Mouse (Mus musculus): ENCODE measurements around the gene Klrg1. TPM values are rescaled to one million over a fixed set of nuclear protein-coding genes. Genes with fewer than 3 reads are reported as not detected.

The Klrg1 gene
- polyA plus RNA-seq, 1 experiment, result not detected

DNA sequence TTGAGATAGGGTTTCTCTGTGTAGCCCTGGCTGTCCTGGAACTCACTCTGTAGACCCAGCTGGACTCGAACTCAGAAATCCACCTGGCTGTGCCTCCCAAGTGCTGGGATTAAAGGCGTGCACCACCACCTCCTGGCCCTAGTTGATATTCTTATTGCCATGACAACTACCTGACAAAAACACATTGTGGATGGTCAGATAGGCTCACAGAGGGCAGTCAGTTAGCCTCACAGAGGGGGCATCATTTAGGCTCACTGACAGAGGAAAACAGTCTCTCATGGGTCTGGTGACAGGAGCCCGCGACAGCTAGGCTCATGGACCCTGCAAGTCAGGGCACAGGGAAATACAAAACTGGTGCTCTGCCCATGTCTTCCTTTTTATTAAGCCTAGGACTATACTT, 1.6 kb upstream of the Klrg1 start:
- Histone ChIP-seq H3ac (ENCODE audit: control insufficient read depth, insufficient read length) (no peak overlapping the region), H3K27me3 (ENCODE audit: control insufficient read depth, insufficient read depth, insufficient read length) (no peaks in the 10 kb centered on the region), H3K79me2 (ENCODE audit: control insufficient read depth, insufficient read depth) (no peaks in the 10 kb centered on the region), H3K4me3 (no peak overlapping the region), H3K36me3 (ENCODE audit: control insufficient read depth, insufficient read depth) (no peaks in the 10 kb centered on the region), H3K4me2 (ENCODE audit: low read depth) (no peak overlapping the region)
- no peak for TF ChIP-seq TCF12 (IDR thresholded peaks at IDR 0.05; ENCODE audit: insufficient read depth, poor library complexity, severe bottlenecking)
- no peak for TF ChIP-seq SRF (IDR thresholded peaks at IDR 0.05; ENCODE audit: control insufficient read depth, insufficient read length, low read depth)
- TF ChIP-seq USF1 (IDR thresholded peaks at IDR 0.05; ENCODE audit: low read depth), result no peak
- no peak for TF ChIP-seq POLR2AphosphoS2 (IDR thresholded peaks at IDR 0.05; ENCODE audit: insufficient read length, low read depth)
- TF ChIP-seq MAX (IDR thresholded peaks at IDR 0.05; ENCODE audit: low read depth), result no peak
- no peak for TF ChIP-seq TCF3 (IDR thresholded peaks at IDR 0.05; ENCODE audit: insufficient read length, low read depth)
- no peak for TF ChIP-seq CEBPB (IDR thresholded peaks at IDR 0.05; ENCODE audit: insufficient read depth, poor library complexity, severe bottlenecking)
- no peak for TF ChIP-seq REST (IDR thresholded peaks at IDR 0.05; ENCODE audit: insufficient read depth, insufficient read length)
- no peak for TF ChIP-seq POLR2A (IDR thresholded peaks at IDR 0.05; ENCODE audit: insufficient read length, low read depth)
- no peak for TF ChIP-seq E2F4 (IDR thresholded peaks at IDR 0.05; ENCODE audit: insufficient read depth)
- TF ChIP-seq MYOG (IDR thresholded peaks at IDR 0.05; ENCODE audit: control insufficient read depth in 1 of 3, insufficient read depth in 1 of 3, insufficient read length in 2 of 3, low read depth in 2 of 3), result no peak

DNA sequence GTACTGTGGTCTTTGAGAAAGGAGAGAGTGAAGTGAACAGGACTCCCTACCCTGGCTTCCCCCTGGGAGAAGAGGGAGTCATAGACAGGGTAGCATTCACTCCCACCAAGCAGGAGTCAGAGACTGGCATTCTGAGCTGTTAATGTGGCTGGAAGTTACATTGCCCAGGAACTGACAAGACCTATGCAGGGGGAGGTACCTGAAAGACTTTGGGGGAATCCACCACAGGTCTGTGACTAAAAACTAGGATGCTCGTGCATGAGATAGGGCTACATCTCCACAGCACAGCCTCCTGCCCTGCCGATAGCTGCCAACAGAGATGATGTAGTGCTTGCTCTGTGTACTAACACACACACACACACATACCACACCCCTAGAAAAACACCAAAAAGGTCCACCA, 747 bp upstream of the Klrg1 start:
- Histone ChIP-seq H3ac (ENCODE audit: control insufficient read depth, insufficient read length) (no peak overlapping the region), H3K4me2 (ENCODE audit: low read depth) (no peak overlapping the region), H3K79me2 (ENCODE audit: control insufficient read depth, insufficient read depth) (no peaks in the 10 kb centered on the region), H3K27me3 (ENCODE audit: control insufficient read depth, insufficient read depth, insufficient read length) (no peaks in the 10 kb centered on the region), H3K36me3 (ENCODE audit: control insufficient read depth, insufficient read depth) (no peaks in the 10 kb centered on the region), H3K4me3 (no peak overlapping the region)
- TF ChIP-seq SRF (IDR thresholded peaks at IDR 0.05; ENCODE audit: control insufficient read depth, insufficient read length, low read depth) (no peak), REST (IDR thresholded peaks at IDR 0.05; ENCODE audit: insufficient read depth, insufficient read length) (no peak), POLR2AphosphoS2 (IDR thresholded peaks at IDR 0.05; ENCODE audit: insufficient read length, low read depth) (no peak), MYOD1 (IDR thresholded peaks at IDR 0.05; ENCODE audit: control insufficient read depth in 1 of 3, insufficient read length in 2 of 3, low read depth in 2 of 3) (no peak), E2F4 (IDR thresholded peaks at IDR 0.05; ENCODE audit: insufficient read depth) (no peak), CEBPB (IDR thresholded peaks at IDR 0.05; ENCODE audit: insufficient read depth, poor library complexity, severe bottlenecking) (no peak), MYOG (IDR thresholded peaks at IDR 0.05; ENCODE audit: control insufficient read depth in 1 of 3, insufficient read depth in 1 of 3, insufficient read length in 2 of 3, low read depth in 2 of 3) (no peak), USF1 (IDR thresholded peaks at IDR 0.05; ENCODE audit: low read depth) (no peak)

DNA sequence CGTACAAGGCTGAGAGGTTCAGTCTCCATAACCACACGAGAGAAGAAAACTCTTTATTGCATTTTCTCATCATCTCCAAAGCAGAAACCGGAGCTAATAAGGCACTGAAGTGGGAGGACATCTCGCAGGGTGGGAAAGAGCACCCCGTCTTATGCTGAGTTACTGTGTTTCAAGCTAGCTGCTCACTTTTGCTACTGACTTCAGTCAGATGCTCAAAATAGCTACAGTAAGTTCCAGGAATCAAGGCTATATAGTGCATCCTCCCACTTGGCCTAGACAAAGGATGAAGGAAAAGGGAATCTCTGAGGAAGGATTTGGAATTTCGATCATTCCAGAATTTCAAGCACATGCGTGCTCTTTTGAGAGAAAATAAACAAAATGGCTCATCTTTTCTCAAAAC, 6.1 kb downstream of the Klrg1 start:
- H3K27me3 ChIP-seq (ENCODE audit: control insufficient read depth, insufficient read depth, insufficient read length), result no peaks in the 10 kb centered on the region
- H3ac ChIP-seq (ENCODE audit: control insufficient read depth, insufficient read length), result no peak overlapping the region
- no peaks in the 10 kb centered on the region for H3K36me3 ChIP-seq (ENCODE audit: control insufficient read depth, insufficient read depth)
- H3K79me2 ChIP-seq (ENCODE audit: control insufficient read depth, insufficient read depth), result no peaks in the 10 kb centered on the region
- no peak overlapping the region for H3K4me3 ChIP-seq
- no peak for TF ChIP-seq CEBPB (IDR thresholded peaks at IDR 0.05; ENCODE audit: insufficient read depth, poor library complexity, severe bottlenecking)
- no peak for TF ChIP-seq POLR2A (IDR thresholded peaks at IDR 0.05; ENCODE audit: insufficient read length, low read depth)
- no peak for TF ChIP-seq E2F4 (IDR thresholded peaks at IDR 0.05; ENCODE audit: insufficient read depth)
- H3K4me2 ChIP-seq (ENCODE audit: low read depth), result no peak overlapping the region

DNA sequence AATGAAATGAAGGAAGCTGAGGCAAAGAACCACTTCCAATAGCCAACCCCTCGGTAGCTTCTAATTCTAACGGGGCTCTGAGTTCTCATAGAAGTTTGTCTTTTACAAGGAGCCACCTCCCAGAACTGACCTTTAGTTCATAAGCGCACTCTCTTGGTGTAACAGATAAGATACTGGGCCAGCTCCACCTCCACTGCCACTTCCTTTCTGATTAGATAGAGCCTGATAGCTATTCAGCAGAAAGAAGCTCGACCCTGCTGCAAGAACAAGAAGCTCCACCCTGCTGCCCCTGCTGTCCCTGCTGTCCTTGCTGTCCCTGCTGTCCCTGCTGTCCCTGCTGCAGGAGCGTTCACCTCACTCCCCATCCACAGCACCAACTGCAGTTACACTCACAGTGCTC, 8.1 kb downstream of the Klrg1 start:
- no peak overlapping the region for H3K4me3 ChIP-seq
- H3K79me2 ChIP-seq (ENCODE audit: control insufficient read depth, insufficient read depth), result no peaks in the 10 kb centered on the region
- H3K4me2 ChIP-seq (ENCODE audit: low read depth), result no peak overlapping the region
- H3ac ChIP-seq (ENCODE audit: control insufficient read depth, insufficient read length), result no peak overlapping the region
- no peaks in the 10 kb centered on the region for H3K27me3 ChIP-seq (ENCODE audit: control insufficient read depth, insufficient read depth, insufficient read length)
- TF ChIP-seq SRF (IDR thresholded peaks at IDR 0.05; ENCODE audit: control insufficient read depth, insufficient read length, low read depth) (no peak), E2F4 (IDR thresholded peaks at IDR 0.05; ENCODE audit: insufficient read depth) (no peak), CEBPB (IDR thresholded peaks at IDR 0.05; ENCODE audit: insufficient read depth, poor library complexity, severe bottlenecking) (no peak), MAX (IDR thresholded peaks at IDR 0.05; ENCODE audit: low read depth) (no peak), REST (IDR thresholded peaks at IDR 0.05; ENCODE audit: insufficient read depth, insufficient read length) (no peak), USF1 (IDR thresholded peaks at IDR 0.05; ENCODE audit: low read depth) (no peak), TCF3 (IDR thresholded peaks at IDR 0.05; ENCODE audit: insufficient read length, low read depth) (no peak), MYOD1 (IDR thresholded peaks at IDR 0.05; ENCODE audit: control insufficient read depth in 1 of 3, insufficient read length in 2 of 3, low read depth in 2 of 3) (no peak), TCF12 (IDR thresholded peaks at IDR 0.05; ENCODE audit: insufficient read depth, poor library complexity, severe bottlenecking) (no peak), MYOG (IDR thresholded peaks at IDR 0.05; ENCODE audit: control insufficient read depth in 1 of 3, insufficient read depth in 1 of 3, insufficient read length in 2 of 3, low read depth in 2 of 3) (no peak), POLR2A (IDR thresholded peaks at IDR 0.05; ENCODE audit: insufficient read length, low read depth) (no peak), POLR2AphosphoS2 (IDR thresholded peaks at IDR 0.05; ENCODE audit: insufficient read length, low read depth) (no peak)
- H3K36me3 ChIP-seq (ENCODE audit: control insufficient read depth, insufficient read depth), result no peaks in the 10 kb centered on the region

DNA sequence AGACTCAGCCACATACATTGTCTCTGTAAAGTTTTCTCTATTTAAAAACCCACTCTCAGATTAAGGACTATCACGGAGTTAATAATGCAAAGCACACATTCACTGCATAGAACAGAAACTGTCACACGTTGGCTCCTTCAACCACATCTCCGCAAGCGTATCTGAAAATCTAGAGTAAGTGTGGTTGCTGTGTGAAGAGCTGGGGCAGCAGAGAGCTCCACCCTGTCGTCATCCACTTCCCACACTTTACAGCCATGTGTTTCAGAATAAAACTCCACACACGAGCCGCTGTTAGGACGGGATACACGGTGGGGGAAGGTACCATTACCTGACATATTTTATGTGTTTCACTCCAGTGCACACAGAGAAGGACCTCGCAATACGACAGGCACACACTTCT, 12.5 kb downstream of the Klrg1 start:
- no peaks in the 10 kb centered on the region for H3K79me2 ChIP-seq (ENCODE audit: control insufficient read depth, insufficient read depth)
- H3K36me3 ChIP-seq (ENCODE audit: control insufficient read depth, insufficient read depth), result no peaks in the 10 kb centered on the region
- no peak overlapping the region for H3ac ChIP-seq (ENCODE audit: control insufficient read depth, insufficient read length)
- no peak overlapping the region for H3K4me2 ChIP-seq (ENCODE audit: low read depth)
- H3K4me3 ChIP-seq, result no peak overlapping the region
- TF ChIP-seq POLR2AphosphoS2 (IDR thresholded peaks at IDR 0.05; ENCODE audit: insufficient read length, low read depth) (no peak), REST (IDR thresholded peaks at IDR 0.05; ENCODE audit: insufficient read depth, insufficient read length) (no peak), POLR2A (IDR thresholded peaks at IDR 0.05; ENCODE audit: insufficient read length, low read depth) (no peak), TCF3 (IDR thresholded peaks at IDR 0.05; ENCODE audit: insufficient read length, low read depth) (no peak), MYOG (IDR thresholded peaks at IDR 0.05; ENCODE audit: control insufficient read depth in 1 of 3, insufficient read depth in 1 of 3, insufficient read length in 2 of 3, low read depth in 2 of 3) (no peak), CEBPB (IDR thresholded peaks at IDR 0.05; ENCODE audit: insufficient read depth, poor library complexity, severe bottlenecking) (no peak), SRF (IDR thresholded peaks at IDR 0.05; ENCODE audit: control insufficient read depth, insufficient read length, low read depth) (no peak), USF1 (IDR thresholded peaks at IDR 0.05; ENCODE audit: low read depth) (no peak), MYOD1 (IDR thresholded peaks at IDR 0.05; ENCODE audit: control insufficient read depth in 1 of 3, insufficient read length in 2 of 3, low read depth in 2 of 3) (no peak), MAX (IDR thresholded peaks at IDR 0.05; ENCODE audit: low read depth) (no peak), TCF12 (IDR thresholded peaks at IDR 0.05; ENCODE audit: insufficient read depth, poor library complexity, severe bottlenecking) (no peak), E2F4 (IDR thresholded peaks at IDR 0.05; ENCODE audit: insufficient read depth) (no peak)
- H3K27me3 ChIP-seq (ENCODE audit: control insufficient read depth, insufficient read depth, insufficient read length), result no peaks in the 10 kb centered on the region
